Comparison of ENCODE assay signal across 8 mouse cellular contexts in the genomic region with DNA sequence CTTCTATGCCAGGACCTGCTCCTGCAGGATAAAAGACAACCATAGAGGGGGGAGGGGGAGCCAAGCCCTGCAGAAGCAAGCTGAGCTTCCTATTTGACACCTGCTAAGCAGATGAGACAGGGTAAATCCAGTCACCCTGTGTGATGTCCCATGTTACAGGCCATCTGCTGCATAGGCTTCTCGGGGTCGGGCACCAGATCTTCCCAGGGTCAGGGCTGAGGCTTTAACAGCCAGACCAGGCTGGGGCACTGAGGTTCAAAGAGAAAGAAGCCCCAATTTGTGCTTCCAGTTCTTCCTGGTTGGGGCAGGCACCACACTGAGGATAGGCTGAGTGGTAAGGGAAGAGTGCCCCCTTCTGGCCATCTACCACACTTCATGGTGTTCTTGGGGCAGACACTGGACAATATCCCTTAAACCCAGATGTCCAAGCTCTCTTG.
DNase-seq lines count a peak whose midpoint lies in the region; ATAC-seq and TF ChIP-seq lines count a peak whose summit lies in the region.

No protein-coding gene starts in this region.

- H3K27ac ChIP-seq in ES-Bruce4 (ENCODE audit: insufficient read depth, low read length): no peak overlapping the region
- H3K27ac ChIP-seq in forebrain, embryonic 15.5 days (replicated peaks): no peak overlapping the region
- H3K27ac ChIP-seq in hindbrain, embryonic 10.5 days: peak overlapping the region; percentile 62; the same call in 1 of the 2 replicates
- H3K27ac ChIP-seq in lung, embryonic 14.5 days (ENCODE audit: low read depth): no peak overlapping the region

- H3K9me3 ChIP-seq in ES-Bruce4 (replicated peaks; ENCODE audit: control insufficient read depth, insufficient read depth, low read length, poor library complexity, severe bottlenecking): no peaks in the 10 kb centered on the region
- no peaks in the 10 kb centered on the region for H3K9me3 ChIP-seq in forebrain, embryonic 15.5 days
- no peaks in the 10 kb centered on the region for H3K9me3 ChIP-seq in hindbrain, embryonic 10.5 days
- H3K9me3 ChIP-seq in lung, embryonic 14.5 days (ENCODE audit: low read depth, low read length): no peaks in the 10 kb centered on the region

- no peaks in the 10 kb centered on the region for H3K27me3 ChIP-seq in ES-Bruce4 (ENCODE audit: control insufficient read depth, insufficient read depth, low read length, poor library complexity, severe bottlenecking)
- no peaks in the 10 kb centered on the region for H3K27me3 ChIP-seq in forebrain, embryonic 15.5 days
- H3K27me3 ChIP-seq in hindbrain, embryonic 10.5 days (ENCODE audit: insufficient read depth, poor library complexity, severe bottlenecking): no peaks in the 10 kb centered on the region
- no peaks in the 10 kb centered on the region for H3K27me3 ChIP-seq in lung, embryonic 14.5 days (ENCODE audit: insufficient read depth, low read length)

- TF ChIP-seq POLR2A in ES-Bruce4 (IDR thresholded peaks at IDR 0.05; ENCODE audit: insufficient read depth, low read length): no peak

- no peaks in the 10 kb centered on the region for H3K36me3 ChIP-seq in ES-Bruce4 (ENCODE audit: control insufficient read depth, insufficient read depth, low read length, poor library complexity, severe bottlenecking)
- no peaks in the 10 kb centered on the region for H3K36me3 ChIP-seq in forebrain, embryonic 15.5 days
- no peaks in the 10 kb centered on the region for H3K36me3 ChIP-seq in hindbrain, embryonic 10.5 days
- no peaks in the 10 kb centered on the region for H3K36me3 ChIP-seq in lung, embryonic 14.5 days (ENCODE audit: insufficient read depth)

- H3K4me3 ChIP-seq in ES-Bruce4 (ENCODE audit: low read depth, low read length): no peak overlapping the region
- H3K4me3 ChIP-seq in forebrain, embryonic 15.5 days: no peak overlapping the region
- H3K4me3 ChIP-seq in hindbrain, embryonic 10.5 days: no peak overlapping the region
- H3K4me3 ChIP-seq in lung, embryonic 14.5 days (ENCODE audit: low read depth, low read length): no peak overlapping the region

- no peak for TF ChIP-seq EP300 in ES-Bruce4 (IDR thresholded peaks at IDR 0.05; ENCODE audit: insufficient read depth, low read depth, low read length)

- DNase-seq in cerebellum, adult 11 months: peak; percentile 81
- DNase-seq in hindbrain, embryonic 10.5 days (ENCODE audit: low spot score): peak; percentile 81
- DNase-seq in layer of hippocampus, adult 18-20 months (ENCODE audit: low spot score in 2 of 2): peak; percentile 51 to 78
- DNase-seq in lung, embryonic 14.5 days: peak; percentile 85
- peak; percentile 61 for DNase-seq in ovary, postnatal 14 days (ENCODE audit: low spot score)
- DNase-seq in thymus, postnatal 14 days: no peak

- peak; percentile 83 for TF ChIP-seq CTCF in ES-Bruce4 (IDR thresholded peaks at IDR 0.05; ENCODE audit: low read depth, low read length)
- TF ChIP-seq CTCF in lung, embryonic 14.5 days (IDR thresholded peaks at IDR 0.05; ENCODE audit: low read depth): peak; percentile 84

- H3K9ac ChIP-seq in ES-Bruce4 (ENCODE audit: low read depth, poor library complexity, severe bottlenecking): no peak overlapping the region
- no peak overlapping the region for H3K9ac ChIP-seq in forebrain, embryonic 15.5 days (replicated peaks)
- H3K9ac ChIP-seq in lung, embryonic 14.5 days: no peak overlapping the region

- no peak overlapping the region for H3K4me2 ChIP-seq in forebrain, embryonic 15.5 days (replicated peaks)
- no peak overlapping the region for H3K4me2 ChIP-seq in lung, embryonic 14.5 days

- no peaks in the 10 kb centered on the region for H3K4me1 ChIP-seq in ES-Bruce4 (ENCODE audit: control insufficient read depth, insufficient read depth, low read length)
- peaks cover 8% of the 10 kb centered on the region for H3K4me1 ChIP-seq in forebrain, embryonic 15.5 days
- peaks cover 8% of the 10 kb centered on the region for H3K4me1 ChIP-seq in hindbrain, embryonic 10.5 days (replicated peaks)
- no peaks in the 10 kb centered on the region for H3K4me1 ChIP-seq in lung, embryonic 14.5 days (ENCODE audit: insufficient read depth)

- peak; percentile 79 for ATAC-seq in forebrain, embryonic 15.5 days (replicated peaks)
- ATAC-seq in lung, embryonic 14.5 days (ENCODE audit: insufficient read depth): peak; percentile 80

- 4% methylated on average over 2 of the region's 2 CpGs for WGBS in forebrain, embryonic 15.5 days
- 11% methylated on average over 2 of the region's 2 CpGs for WGBS in hindbrain, embryonic 10.5 days
- WGBS in lung, embryonic 14.5 days: 15% methylated on average over 2 of the region's 2 CpGs
